Mouse (Mus musculus): ENCODE results near the gene Panx2.

GRCm38 (mm10) chr15:89104425-89104824 is 44.9 kb downstream of the Panx2 start:
- TF ChIP-seq CTCF (IDR thresholded peaks at IDR 0.05), result no peak
- no peak for TF ChIP-seq EP300 (IDR thresholded peaks at IDR 0.05)

Data from lung, postnatal 0 days (tissue).